In the genomic region with DNA sequence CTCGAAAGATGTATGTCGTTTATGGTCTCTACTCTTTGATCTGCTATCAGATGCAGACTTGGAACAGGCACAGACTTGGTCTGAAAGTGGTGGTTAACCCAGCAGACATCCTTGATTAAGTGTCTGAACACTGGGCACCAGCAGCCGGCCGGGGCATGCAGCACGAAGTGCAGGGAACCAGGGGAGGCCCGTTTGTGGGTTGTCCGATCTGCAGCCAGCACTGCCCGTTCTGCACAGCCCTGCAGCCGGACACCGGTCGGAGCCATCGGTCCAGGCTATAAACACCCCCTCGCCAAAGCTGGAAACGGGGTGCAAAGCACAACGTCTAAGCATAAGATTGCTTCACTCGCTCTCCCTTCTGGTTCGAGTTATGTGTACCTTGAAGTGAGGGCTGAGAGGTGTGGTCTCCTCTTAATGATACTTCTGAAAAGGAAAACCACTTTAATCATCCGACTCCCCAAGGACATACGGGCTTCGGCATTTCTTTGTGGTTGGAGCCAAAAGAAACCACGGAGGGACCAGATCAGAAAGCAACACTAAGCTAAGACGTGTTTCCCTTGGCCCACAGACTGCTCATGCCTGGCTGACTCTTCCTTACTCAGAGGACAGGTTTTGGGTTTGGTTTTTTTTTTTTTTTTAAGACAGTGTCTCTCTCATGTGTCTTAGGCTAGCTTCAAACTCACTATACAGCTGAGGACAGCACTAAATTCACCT, we compare ENCODE assay signal across 11 mouse cellular contexts.
DNase-seq lines count a peak whose midpoint lies in the region; ATAC-seq and TF ChIP-seq lines count a peak whose summit lies in the region.
"Had no signal": no experiment of that assay in that cellular context is flagged by ENCODE, and none has a peak within 500 bp of the region (broad histone marks: within the 10 kb centered on the region; RNA-seq: fewer than 3 reads in every experiment).

No protein-coding gene starts in this region.

- no peak for TF ChIP-seq CTCF in left cerebral cortex, adult 2 months (IDR thresholded peaks at IDR 0.05)

- no peaks in the 10 kb centered on the region for H3K9me3 ChIP-seq in hindbrain, embryonic 11.5 days (ENCODE audit: control insufficient read depth, low read length)
- no peaks in the 10 kb centered on the region for H3K9me3 ChIP-seq in hindbrain, embryonic 13.5 days
- no peaks in the 10 kb centered on the region for H3K9me3 ChIP-seq in embryonic facial prominence, embryonic 13.5 days
- H3K9me3 ChIP-seq: heart, embryonic 13.5 days had no signal

- no peak for TF ChIP-seq POLR2A in myocyte (IDR thresholded peaks at IDR 0.05; ENCODE audit: insufficient read length, low read depth)

- 0 out of 2 replicates have a peak overlapping the region, but pooled peaks have one; percentile 24 for H3K27ac ChIP-seq in hindbrain, embryonic 11.5 days (ENCODE audit: low read depth, low read length)
- H3K27ac ChIP-seq in hindbrain, embryonic 13.5 days: no peak overlapping the region
- H3K27ac ChIP-seq in embryonic facial prominence, embryonic 13.5 days: peak overlapping the region; percentile 62
- H3K27ac ChIP-seq in left cerebral cortex, adult 2 months: no peak overlapping the region
- H3K27ac ChIP-seq: heart, embryonic 13.5 days; hindbrain, embryonic 14.5 days; macrophage had no signal

- WGBS in hindbrain, embryonic 11.5 days: 88% methylated on average over 22 of the region's 22 CpGs
- 89% methylated on average over 22 of the region's 22 CpGs for WGBS in hindbrain, embryonic 13.5 days
- 40% methylated on average over 22 of the region's 22 CpGs for WGBS in embryonic facial prominence, embryonic 13.5 days

- H3K4me2 ChIP-seq in hindbrain, embryonic 11.5 days (replicated peaks; ENCODE audit: low read depth, low read length): no peak overlapping the region
- no peak overlapping the region for H3K4me2 ChIP-seq in hindbrain, embryonic 13.5 days
- H3K4me2 ChIP-seq in embryonic facial prominence, embryonic 13.5 days: peak overlapping the region; percentile 31
- H3K4me2 ChIP-seq in myocyte (ENCODE audit: low read depth): peak overlapping the region; percentile 72
- H3K4me2 ChIP-seq: heart, embryonic 13.5 days; hindbrain, embryonic 14.5 days had no signal

- no peak overlapping the region for H3ac ChIP-seq in myocyte (ENCODE audit: control insufficient read depth, insufficient read length)

- no peak overlapping the region for H3K9ac ChIP-seq in hindbrain, embryonic 11.5 days (ENCODE audit: low read depth, low read length)
- no peak overlapping the region for H3K9ac ChIP-seq in hindbrain, embryonic 13.5 days
- 0 out of 2 replicates have a peak overlapping the region, but pooled peaks have one; percentile 44 for H3K9ac ChIP-seq in embryonic facial prominence, embryonic 13.5 days
- H3K9ac ChIP-seq: heart, embryonic 13.5 days; hindbrain, embryonic 14.5 days had no signal

- intact Hi-C loops in left cerebral cortex, adult 2 months (cut with DNase I): loop anchor here (2.0 to 5.0 kb wide), 5 partner anchors 120 to 516 kb away; no protein-coding TSS in a partner anchor

- no peak for DNase-seq in hindbrain, embryonic 11.5 days (ENCODE audit: low spot score)
- peak; percentile 21 to 30 for DNase-seq in adrenal gland, adult 18-20 months (ENCODE audit: low spot score in 2 of 2)
- DNase-seq in left cerebral cortex, adult 8-10 months (ENCODE audit: low spot score in 2 of 2): no peak
- DNase-seq in cerebellum, adult 8-10 months: no peak
- no peak for DNase-seq in left cerebral cortex, adult 2 months (ENCODE audit: extremely low spot score in 1 of 2, low spot score in 2 of 2)

- peaks cover 13% of the 10 kb centered on the region for H3K4me1 ChIP-seq in hindbrain, embryonic 11.5 days (replicated peaks; ENCODE audit: control insufficient read depth, insufficient read depth, low read length)
- H3K4me1 ChIP-seq in hindbrain, embryonic 13.5 days (replicated peaks): peaks cover 54% of the 10 kb centered on the region
- peaks cover 38% of the 10 kb centered on the region for H3K4me1 ChIP-seq in embryonic facial prominence, embryonic 13.5 days

- H3K4me3 ChIP-seq in hindbrain, embryonic 11.5 days (ENCODE audit: low read depth, low read length): no peak overlapping the region
- H3K4me3 ChIP-seq in hindbrain, embryonic 13.5 days: no peak overlapping the region
- no peak overlapping the region for H3K4me3 ChIP-seq in embryonic facial prominence, embryonic 13.5 days
- no peak overlapping the region for H3K4me3 ChIP-seq in myocyte
- H3K4me3 ChIP-seq in left cerebral cortex, adult 2 months: no peak overlapping the region
- H3K4me3 ChIP-seq: heart, embryonic 13.5 days had no signal

- no peak for ATAC-seq in hindbrain, embryonic 11.5 days (ENCODE audit: low FRiP score)
- ATAC-seq in hindbrain, embryonic 13.5 days (ENCODE audit: low FRiP score): no peak
- no peak for ATAC-seq in embryonic facial prominence, embryonic 13.5 days (ENCODE audit: insufficient number of reproducible peaks, insufficient read depth, low FRiP score, low TSS enrichment, low read depth)

- no peaks in the 10 kb centered on the region for H3K36me3 ChIP-seq in hindbrain, embryonic 11.5 days (ENCODE audit: control insufficient read depth, insufficient read depth, low read length)
- no peaks in the 10 kb centered on the region for H3K36me3 ChIP-seq in hindbrain, embryonic 13.5 days
- no peaks in the 10 kb centered on the region for H3K36me3 ChIP-seq in embryonic facial prominence, embryonic 13.5 days
- H3K36me3 ChIP-seq in myocyte (ENCODE audit: control insufficient read depth, insufficient read depth): no peaks in the 10 kb centered on the region
- H3K36me3 ChIP-seq: heart, embryonic 13.5 days had no signal

- no peaks in the 10 kb centered on the region for H3K27me3 ChIP-seq in hindbrain, embryonic 11.5 days (ENCODE audit: control insufficient read depth, insufficient read depth, low read length)
- peaks cover 3% of the 10 kb centered on the region; the same call in 1 of the 2 replicates for H3K27me3 ChIP-seq in hindbrain, embryonic 13.5 days
- no peaks in the 10 kb centered on the region for H3K27me3 ChIP-seq in embryonic facial prominence, embryonic 13.5 days
- H3K27me3 ChIP-seq in myocyte (ENCODE audit: control insufficient read depth, insufficient read depth, insufficient read length): no peaks in the 10 kb centered on the region

- no peaks in the 10 kb centered on the region for H3K79me2 ChIP-seq in myocyte (ENCODE audit: control insufficient read depth, insufficient read depth)

TF ChIP-seq in myocyte, 11 proteins besides CTCF, POLR2A, EP300 and RAD21:
- TF ChIP-seq CEBPB (IDR thresholded peaks at IDR 0.05; ENCODE audit: insufficient read depth, poor library complexity, severe bottlenecking): peak; percentile 24; the same call in 1 of the 2 replicates
- no peak for TF ChIP-seq MYOD1 (IDR thresholded peaks at IDR 0.05; ENCODE audit: control insufficient read depth in 1 of 3, insufficient read length in 2 of 3, low read depth in 2 of 3)
- TF ChIP-seq TCF12 (IDR thresholded peaks at IDR 0.05; ENCODE audit: insufficient read depth, poor library complexity, severe bottlenecking): no peak

Comparison
In these comparisons a context has a peak if more than half of its experiments do, and no peak if none do; other contexts are left out.
1. H3K27ac ChIP-seq: peak in hindbrain, embryonic 11.5 days (single experiment) and embryonic facial prominence, embryonic 13.5 days (single experiment); none in hindbrain, embryonic 13.5 days (single experiment) and left cerebral cortex, adult 2 months (single experiment).
2. DNase-seq: peak in adrenal gland, adult 18-20 months (2 of 2); none in hindbrain, embryonic 11.5 days (single experiment), left cerebral cortex, adult 8-10 months (0 of 2), cerebellum, adult 8-10 months (single experiment) and left cerebral cortex, adult 2 months (0 of 2).
3. H3K4me2 ChIP-seq: peak in embryonic facial prominence, embryonic 13.5 days (single experiment) and myocyte (single experiment); none in hindbrain, embryonic 11.5 days (single experiment) and hindbrain, embryonic 13.5 days (single experiment).